Mouse (Mus musculus) hindbrain, embryonic 12.5 days (tissue): ENCODE measurements around the gene Pyroxd2. TPM values are rescaled to one million over a fixed set of nuclear protein-coding genes. Genes with fewer than 3 reads are reported as not detected.

Source experiments
- ATAC-seq: fragments of 200-750 bp; cut with Nextera tagmentation; 2 replicates; pipeline ENCODE4 v1.8.0; 2017; ENCODE audit warnings: moderate TSS enrichment; ENCODE audit not compliant: low FRiP score
- H3K27ac ChIP-seq: fragments of 300-500 bp; sonication (generic); 2 replicates; pipeline ENCODE4 v1.5.1; 2016; ENCODE audit warnings: mild to moderate bottlenecking
- H3K27me3 ChIP-seq: fragments of 300-500 bp; sonication (generic); 2 replicates; pipeline ENCODE4 v1.6.1; 2016; ENCODE audit warnings: mild to moderate bottlenecking
- H3K36me3 ChIP-seq: fragments of 300-500 bp; sonication (generic); 2 replicates; pipeline ENCODE4 v1.6.1; 2016; ENCODE audit warnings: mild to moderate bottlenecking
- H3K4me1 ChIP-seq: fragments of 300-500 bp; sonication (generic); 2 replicates; pipeline ENCODE4 v1.6.1; 2016
- H3K4me2 ChIP-seq: fragments of 300-500 bp; sonication (generic); replicated peaks from 2 replicates; pipeline ENCODE4 v1.6.1; 2016; ENCODE audit warnings: mild to moderate bottlenecking
- H3K4me3 ChIP-seq: fragments of 300-500 bp; sonication (generic); 2 replicates; pipeline ENCODE4 v1.5.1; 2016; ENCODE audit warnings: mild to moderate bottlenecking
- H3K9ac ChIP-seq: fragments of 300-500 bp; sonication (generic); 2 replicates; pipeline ENCODE4 v1.6.1; 2016; ENCODE audit warnings: mild to moderate bottlenecking, moderate library complexity
- H3K9me3 ChIP-seq: fragments of 300-500 bp; sonication (generic); replicated peaks from 2 replicates; pipeline ENCODE4 v1.6.1; 2016; ENCODE audit warnings: mild to moderate bottlenecking
- whole genome bisulfite sequencing: fragments of 180-500 bp; shearing (Covaris S2); methylation state at CpG from one replicate; pipeline ENCODE4 v1.1.7; 2016; 5-methylcytosine and 5-hydroxymethylcytosine counted together
- polyA plus RNA-seq: library from polyadenylated mRNA; unstranded; fragments of >200 nt; fragmentation: Nextera tagmentation; extraction: Ambion mirVana; gene quantifications from 2 replicates; pipeline ENCODE4 v1.2.1, GENCODE M21; 2016

Gene Pyroxd2
- polyA plus RNA-seq, 1 experiment from 2014 or later, result 1.2 TPM

DNA sequence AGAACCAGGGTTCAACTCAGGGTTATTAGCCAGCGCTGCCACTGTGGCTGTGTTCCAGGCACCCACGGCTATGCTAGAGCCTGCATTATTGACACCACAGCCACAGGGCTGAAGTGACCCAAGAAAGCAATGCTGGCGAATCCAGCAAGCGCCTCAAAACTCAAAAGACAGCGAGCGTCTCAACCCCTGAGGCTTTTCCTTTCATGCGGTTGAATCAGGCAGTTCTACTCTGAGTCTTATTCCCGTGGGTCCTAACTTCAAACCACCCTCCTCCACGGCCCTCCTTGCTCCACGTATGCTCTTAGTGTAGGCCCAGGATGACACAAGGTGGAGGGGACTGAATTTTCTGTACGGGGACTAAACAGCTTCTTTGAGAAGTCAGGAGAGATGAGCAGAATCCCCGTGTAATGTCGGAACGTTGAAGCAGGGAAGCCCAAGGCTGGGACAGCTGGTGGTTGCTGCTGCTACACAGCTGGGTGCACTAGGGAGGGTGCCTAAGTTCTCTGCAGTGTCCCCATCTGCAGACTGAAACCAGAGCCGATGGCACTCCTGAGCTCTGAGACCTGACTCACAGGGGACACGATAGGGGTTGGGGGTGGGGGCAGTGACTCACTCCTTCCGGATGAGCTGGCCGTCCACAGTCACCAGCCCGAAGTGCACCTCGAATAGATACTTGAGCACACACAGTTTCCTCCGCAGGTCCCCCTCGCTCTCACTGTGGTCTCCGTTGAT lies 17.7 kb upstream of the Pyroxd2 start:
- ATAC-seq, result no peak
- H3K9me3 ChIP-seq, result no peaks in the 10 kb centered on the region
- H3K4me1 ChIP-seq, result 0 out of 2 replicates have a peak, but pooled peaks cover 4% of the 10 kb centered on the region
- no peak overlapping the region for H3K9ac ChIP-seq
- H3K27me3 ChIP-seq, result no peaks in the 10 kb centered on the region
- peaks cover 4% of the 10 kb centered on the region; the same call in 1 of the 2 replicates for H3K36me3 ChIP-seq
- 83% methylated on average over 23 of the region's 23 CpGs for WGBS
- no peak overlapping the region for H3K4me2 ChIP-seq
- H3K27ac ChIP-seq, result no peak overlapping the region
- H3K4me3 ChIP-seq, result no peak overlapping the region

DNA sequence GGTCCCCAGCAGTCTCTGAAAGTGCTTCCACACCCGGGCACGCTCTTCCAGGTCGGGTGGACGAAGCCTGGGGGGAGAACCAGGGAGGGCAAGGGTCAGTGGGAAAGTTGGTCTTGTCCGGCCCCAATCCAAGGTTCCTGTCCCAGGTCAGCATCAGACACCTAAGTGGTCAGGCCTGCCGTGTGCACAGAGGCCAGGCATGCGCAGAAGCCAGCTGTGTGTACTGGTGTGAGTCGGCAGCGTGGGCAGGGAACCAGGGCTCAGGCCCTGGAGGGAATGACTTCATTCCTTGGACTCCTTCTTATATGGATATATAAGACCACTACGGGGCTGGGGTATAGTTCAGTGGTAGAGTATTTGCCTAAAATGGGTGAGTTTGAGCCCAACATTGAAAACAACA lies 17.1 kb upstream of the Pyroxd2 start:
- WGBS, result 89% methylated on average over 10 of the region's 10 CpGs
- Histone ChIP-seq H3K4me1 (peaks cover 7% of the 10 kb centered on the region; the same call in 1 of the 2 replicates), H3K9ac (no peak overlapping the region), H3K36me3 (peaks cover 4% of the 10 kb centered on the region; the same call in 1 of the 2 replicates), H3K9me3 (no peaks in the 10 kb centered on the region), H3K4me2 (no peak overlapping the region), H3K4me3 (no peak overlapping the region), H3K27ac (no peak overlapping the region), H3K27me3 (no peaks in the 10 kb centered on the region)
- ATAC-seq, result no peak

GRCm38 (mm10) chr19:42767361-42767760 lies 14.8 kb upstream of the Pyroxd2 start:
- 50% methylated on average over 8 of the region's 8 CpGs for WGBS
- Histone ChIP-seq H3K4me2 (no peak overlapping the region), H3K4me3 (no peak overlapping the region), H3K27me3 (no peaks in the 10 kb centered on the region), H3K36me3 (no peaks in the 10 kb centered on the region), H3K4me1 (peaks cover 8% of the 10 kb centered on the region; the same call in 1 of the 2 replicates), H3K9me3 (no peaks in the 10 kb centered on the region), H3K27ac (no peak overlapping the region), H3K9ac (no peak overlapping the region)
- no peak for ATAC-seq

DNA sequence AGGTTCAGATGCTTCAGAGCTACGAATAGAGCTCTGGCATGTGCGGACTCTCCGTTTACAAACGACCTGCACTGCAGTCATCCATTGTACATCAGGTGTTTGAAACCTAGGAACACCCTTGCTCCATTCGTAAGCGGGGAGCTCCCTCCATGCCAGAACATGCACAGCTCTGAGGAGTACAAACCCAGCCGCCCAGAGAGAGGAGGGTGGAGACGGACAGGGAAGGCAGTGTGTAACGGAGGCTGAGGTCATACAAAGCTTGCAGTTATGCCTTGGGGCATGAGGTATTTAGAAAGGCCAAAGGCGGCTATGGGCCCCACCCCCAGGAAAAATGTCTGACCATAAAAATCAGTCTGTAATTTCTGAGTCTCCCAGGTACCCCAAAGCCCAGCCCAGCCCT lies 11.8 kb upstream of the Pyroxd2 start:
- H3K9me3 ChIP-seq, result no peaks in the 10 kb centered on the region
- no peak for ATAC-seq
- 75% methylated on average over 10 of the region's 10 CpGs for WGBS
- H3K27ac ChIP-seq, result no peak overlapping the region
- no peak overlapping the region for H3K4me3 ChIP-seq
- no peak overlapping the region for H3K9ac ChIP-seq
- H3K36me3 ChIP-seq, result 0 out of 2 replicates have a peak, but pooled peaks cover 3% of the 10 kb centered on the region
- no peak overlapping the region for H3K4me2 ChIP-seq
- H3K4me1 ChIP-seq, result peaks cover 8% of the 10 kb centered on the region; the same call in 1 of the 2 replicates
- H3K27me3 ChIP-seq, result no peaks in the 10 kb centered on the region

GRCm38 (mm10) chr19:42756671-42757070 lies 4.1 kb upstream of the Pyroxd2 start:
- H3K4me3 ChIP-seq, result no peak overlapping the region
- H3K27ac ChIP-seq, result no peak overlapping the region
- peaks cover 27% of the 10 kb centered on the region for H3K4me1 ChIP-seq
- WGBS, result 87% methylated on average over 6 of the region's 6 CpGs
- no peaks in the 10 kb centered on the region for H3K27me3 ChIP-seq
- H3K9me3 ChIP-seq, result no peaks in the 10 kb centered on the region
- no peak overlapping the region for H3K4me2 ChIP-seq
- 0 out of 2 replicates have a peak, but pooled peaks cover 3% of the 10 kb centered on the region for H3K36me3 ChIP-seq
- ATAC-seq, result no peak
- H3K9ac ChIP-seq, result no peak overlapping the region

GRCm38 (mm10) chr19:42755148-42755870 lies 2.7 kb upstream of the Pyroxd2 start:
- Histone ChIP-seq H3K4me1 (peaks cover 29% of the 10 kb centered on the region), H3K27ac (no peak overlapping the region), H3K4me3 (no peak overlapping the region), H3K27me3 (no peaks in the 10 kb centered on the region), H3K9ac (no peak overlapping the region), H3K36me3 (0 out of 2 replicates have a peak, but pooled peaks cover under 1% of the 10 kb centered on the region), H3K9me3 (no peaks in the 10 kb centered on the region), H3K4me2 (no peak overlapping the region)
- 76% methylated on average over 15 of the region's 15 CpGs for WGBS
- ATAC-seq, result no peak

GRCm38 (mm10) chr19:42753141-42753917 lies 754 bp upstream of the Pyroxd2 start:
- Histone ChIP-seq H3K4me2 (peak overlapping the region; percentile 57), H3K36me3 (no peaks in the 10 kb centered on the region), H3K9ac (no peak overlapping the region), H3K4me3 (no peak overlapping the region), H3K9me3 (no peaks in the 10 kb centered on the region), H3K27me3 (no peaks in the 10 kb centered on the region), H3K4me1 (peaks cover 29% of the 10 kb centered on the region), H3K27ac (peak overlapping the region; percentile 82)
- 29% methylated on average over 11 of the region's 11 CpGs for WGBS
- ATAC-seq, result peak; percentile 53; the same call in 1 of the 2 replicates

GRCm38 (mm10) chr19:42750196-42750595 lies 2.4 kb downstream of the Pyroxd2 start:
- Histone ChIP-seq H3K36me3 (no peaks in the 10 kb centered on the region), H3K9ac (no peak overlapping the region), H3K4me3 (no peak overlapping the region), H3K9me3 (no peaks in the 10 kb centered on the region), H3K27ac (no peak overlapping the region), H3K27me3 (no peaks in the 10 kb centered on the region), H3K4me2 (no peak overlapping the region), H3K4me1 (peaks cover 23% of the 10 kb centered on the region)
- ATAC-seq, result no peak
- WGBS, result 75% methylated on average over 11 of the region's 11 CpGs

DNA sequence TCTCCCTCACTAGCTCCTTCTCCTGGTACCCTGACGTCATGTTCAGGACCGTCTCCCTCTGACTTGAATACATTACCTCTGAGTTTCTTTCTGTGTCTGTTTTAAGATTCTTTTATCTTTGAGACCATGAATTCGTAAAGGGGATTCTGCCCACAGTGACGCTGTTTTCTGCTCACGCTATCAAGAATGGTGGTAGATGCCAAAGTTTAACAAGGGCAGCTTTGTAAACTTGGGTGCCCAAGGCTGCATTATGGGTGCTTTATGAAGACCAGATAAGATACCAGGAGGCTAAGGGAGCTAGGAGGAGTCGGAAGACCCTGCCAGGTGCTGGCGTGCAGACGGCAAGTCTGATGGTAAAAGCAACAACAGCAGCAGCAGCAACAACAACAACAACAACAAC lies 5.9 kb downstream of the Pyroxd2 start:
- no peak overlapping the region for H3K4me2 ChIP-seq
- peaks cover 3% of the 10 kb centered on the region; the same call in 1 of the 2 replicates for H3K27me3 ChIP-seq
- 93% methylated on average over 8 of the region's 8 CpGs for WGBS
- H3K36me3 ChIP-seq, result no peaks in the 10 kb centered on the region
- no peaks in the 10 kb centered on the region for H3K9me3 ChIP-seq
- no peak overlapping the region for H3K27ac ChIP-seq
- no peak for ATAC-seq
- no peak overlapping the region for H3K4me3 ChIP-seq
- H3K9ac ChIP-seq, result no peak overlapping the region
- peaks cover 10% of the 10 kb centered on the region for H3K4me1 ChIP-seq

- ATAC-seq, result no peak
- peaks cover 8% of the 10 kb centered on the region for H3K4me1 ChIP-seq
- H3K9ac ChIP-seq, result no peak overlapping the region
- H3K4me3 ChIP-seq, result no peak overlapping the region
- no peaks in the 10 kb centered on the region for H3K9me3 ChIP-seq
- H3K36me3 ChIP-seq, result no peaks in the 10 kb centered on the region
- peaks cover 3% of the 10 kb centered on the region; the same call in 1 of the 2 replicates for H3K27me3 ChIP-seq
- no peak overlapping the region for H3K4me2 ChIP-seq
- 84% methylated on average over 4 of the region's 4 CpGs for WGBS
- no peak overlapping the region for H3K27ac ChIP-seq
These were observed 6.7 kb downstream of the Pyroxd2 start for GRCm38 (mm10) chr19:42745869-42746224.

- Histone ChIP-seq H3K4me1 (peaks cover 8% of the 10 kb centered on the region), H3K9ac (no peak overlapping the region), H3K27ac (no peak overlapping the region), H3K36me3 (no peaks in the 10 kb centered on the region), H3K4me2 (no peak overlapping the region), H3K9me3 (no peaks in the 10 kb centered on the region), H3K4me3 (no peak overlapping the region), H3K27me3 (peaks cover 3% of the 10 kb centered on the region; the same call in 1 of the 2 replicates)
- WGBS, result 65% methylated on average over 9 of the region's 9 CpGs
- no peak for ATAC-seq
These were observed 7.3 kb downstream of the Pyroxd2 start for GRCm38 (mm10) chr19:42745084-42745868.
